Mouse (Mus musculus) intestine, embryonic 16.5 days (tissue): ENCODE results near the gene Ctnnbl1. TPM values are rescaled to one million over a fixed set of nuclear protein-coding genes. Genes with fewer than 3 reads are reported as not detected.

Experiments used
- ATAC-seq: fragments of 200-750 bp; cut with Nextera tagmentation; 2 replicates; pipeline ENCODE4 v1.8.0; 2017; ENCODE audit warnings: moderate TSS enrichment, moderate library complexity
- H3K27ac ChIP-seq: fragments of 300-500 bp; sonication (generic); 2 replicates; pipeline ENCODE4 v1.5.1; 2014; ENCODE audit warnings: mild to moderate bottlenecking, low read length
- H3K27me3 ChIP-seq: fragments of 300-500 bp; sonication (generic); replicated peaks from 2 replicates; pipeline ENCODE4 v1.6.1; 2014; ENCODE audit warnings: low read length, control low read depth, mixed read lengths; ENCODE audit not compliant: control insufficient read depth, insufficient read depth
- H3K36me3 ChIP-seq: fragments of 300-500 bp; sonication (generic); 2 replicates; pipeline ENCODE4 v1.6.1; 2014; ENCODE audit warnings: low read length, control low read depth; ENCODE audit not compliant: control insufficient read depth, insufficient read depth
- H3K4me1 ChIP-seq: fragments of 300-500 bp; sonication (generic); 2 replicates; pipeline ENCODE4 v1.6.1; 2014; ENCODE audit warnings: low read length, control low read depth, mixed read lengths; ENCODE audit not compliant: control insufficient read depth, insufficient read depth
- H3K4me2 ChIP-seq: fragments of 300-500 bp; sonication (generic); 2 replicates; pipeline ENCODE4 v1.6.1; 2014; ENCODE audit warnings: low read depth, low read length, control low read depth
- H3K4me3 ChIP-seq: fragments of 300-500 bp; sonication (generic); 2 replicates; pipeline ENCODE4 v1.5.1; 2014; ENCODE audit warnings: mild to moderate bottlenecking, low read length
- H3K9ac ChIP-seq: fragments of 300-500 bp; sonication (generic); 2 replicates; pipeline ENCODE4 v1.6.1; 2014; ENCODE audit warnings: low read depth, low read length
- H3K9me3 ChIP-seq: fragments of 300-500 bp; sonication (generic); 2 replicates; pipeline ENCODE4 v1.6.1; 2016; ENCODE audit warnings: low read length, control low read depth; ENCODE audit not compliant: control insufficient read depth
- WGBS: fragments of 180-500 bp; shearing (Covaris S2); extraction: QIAGEN DNeasy Blood & Tissue Kit; methylation state at CpG from one replicate; pipeline ENCODE4 v1.1.7; 2014; 5-methylcytosine and 5-hydroxymethylcytosine counted together
- polyA plus RNA-seq: library from polyadenylated mRNA; unstranded; fragments of >200 nt; fragmentation: Nextera tagmentation; extraction: Ambion mirVana; gene quantifications from 2 replicates; pipeline ENCODE4 v1.2.1, GENCODE M21; 2015

Ctnnbl1 gene
- polyA plus RNA-seq, 1 experiment from 2014 or later, result 48.2 TPM

GRCm38 (mm10) chr2:157746558-157746957 is 9.4 kb downstream of the Ctnnbl1 start:
- no peak overlapping the region for H3K27ac ChIP-seq
- no peak overlapping the region for H3K4me2 ChIP-seq
- no peak for ATAC-seq
- H3K9me3 ChIP-seq, result no peaks in the 10 kb centered on the region
- H3K4me3 ChIP-seq, result no peak overlapping the region
- WGBS, result 70% methylated on average over 9 of the region's 9 CpGs
- peaks cover 9% of the 10 kb centered on the region for H3K4me1 ChIP-seq
- H3K9ac ChIP-seq, result no peak overlapping the region
- H3K36me3 ChIP-seq, result no peaks in the 10 kb centered on the region
- H3K27me3 ChIP-seq, result no peaks in the 10 kb centered on the region

GRCm38 (mm10) chr2:157747989-157748388 is 10.8 kb downstream of the Ctnnbl1 start:
- Histone ChIP-seq H3K4me1 (peaks cover 13% of the 10 kb centered on the region), H3K27ac (no peak overlapping the region), H3K9ac (no peak overlapping the region), H3K9me3 (no peaks in the 10 kb centered on the region), H3K4me3 (no peak overlapping the region), H3K4me2 (no peak overlapping the region), H3K36me3 (no peaks in the 10 kb centered on the region), H3K27me3 (no peaks in the 10 kb centered on the region)
- 72% methylated on average over 2 of the region's 2 CpGs for WGBS
- no peak for ATAC-seq

GRCm38 (mm10) chr2:157750481-157750880 is 13.3 kb downstream of the Ctnnbl1 start:
- WGBS, result 84% methylated on average over 8 of the region's 8 CpGs
- no peak overlapping the region for H3K27ac ChIP-seq

GRCm38 (mm10) chr2:157750926-157751588 is 13.9 kb downstream of the Ctnnbl1 start:
- no peaks in the 10 kb centered on the region for H3K36me3 ChIP-seq
- H3K27me3 ChIP-seq, result no peaks in the 10 kb centered on the region
- H3K9ac ChIP-seq, result no peak overlapping the region
- H3K9me3 ChIP-seq, result no peaks in the 10 kb centered on the region
- ATAC-seq, result no peak
- H3K4me1 ChIP-seq, result peaks cover 13% of the 10 kb centered on the region
- WGBS, result 57% methylated on average over 12 of the region's 12 CpGs
- no peak overlapping the region for H3K4me3 ChIP-seq
- H3K27ac ChIP-seq, result peak overlapping the region; percentile 40; the same call in 1 of the 2 replicates
- H3K4me2 ChIP-seq, result no peak overlapping the region

More at GRCm38 (mm10) chr2:157750481-157750880, 13.3 kb downstream of the Ctnnbl1 start:
- Histone ChIP-seq H3K4me1 (peaks cover 13% of the 10 kb centered on the region), H3K9ac (no peak overlapping the region), H3K4me2 (no peak overlapping the region), H3K27me3 (no peaks in the 10 kb centered on the region), H3K4me3 (no peak overlapping the region), H3K36me3 (no peaks in the 10 kb centered on the region), H3K9me3 (no peaks in the 10 kb centered on the region)
- ATAC-seq, result no peak

- Histone ChIP-seq H3K9me3 (no peaks in the 10 kb centered on the region), H3K36me3 (no peaks in the 10 kb centered on the region), H3K27ac (peak overlapping the region; percentile 40), H3K4me2 (no peak overlapping the region), H3K4me3 (no peak overlapping the region), H3K27me3 (no peaks in the 10 kb centered on the region), H3K9ac (no peak overlapping the region; the same call in 1 of the 2 replicates), H3K4me1 (peaks cover 13% of the 10 kb centered on the region)
- 63% methylated on average over 22 of the region's 22 CpGs for WGBS
- peak; percentile 89 for ATAC-seq
Measured at GRCm38 (mm10) chr2:157751589-157752373, 14.6 kb downstream of the Ctnnbl1 start.

GRCm38 (mm10) chr2:157752374-157752743 is 15.2 kb downstream of the Ctnnbl1 start:
- 81% methylated on average over 7 of the region's 7 CpGs for WGBS
- H3K4me3 ChIP-seq, result no peak overlapping the region
- no peaks in the 10 kb centered on the region for H3K9me3 ChIP-seq
- H3K4me2 ChIP-seq, result no peak overlapping the region
- H3K27ac ChIP-seq, result no peak overlapping the region
- ATAC-seq, result no peak
- no peak overlapping the region for H3K9ac ChIP-seq
- H3K36me3 ChIP-seq, result no peaks in the 10 kb centered on the region
- H3K27me3 ChIP-seq, result no peaks in the 10 kb centered on the region
- peaks cover 13% of the 10 kb centered on the region for H3K4me1 ChIP-seq

GRCm38 (mm10) chr2:157755771-157756170 is 18.6 kb downstream of the Ctnnbl1 start:
- WGBS, result 75% methylated on average over 7 of the region's 7 CpGs
- no peak for ATAC-seq
- Histone ChIP-seq H3K4me2 (no peak overlapping the region), H3K36me3 (no peaks in the 10 kb centered on the region), H3K4me1 (peaks cover 11% of the 10 kb centered on the region), H3K9me3 (no peaks in the 10 kb centered on the region), H3K9ac (no peak overlapping the region), H3K4me3 (no peak overlapping the region), H3K27me3 (no peaks in the 10 kb centered on the region), H3K27ac (no peak overlapping the region)

- Histone ChIP-seq H3K36me3 (no peaks in the 10 kb centered on the region), H3K9ac (no peak overlapping the region), H3K27ac (no peak overlapping the region), H3K4me3 (no peak overlapping the region), H3K4me1 (peaks cover 8% of the 10 kb centered on the region), H3K4me2 (no peak overlapping the region), H3K27me3 (no peaks in the 10 kb centered on the region), H3K9me3 (no peaks in the 10 kb centered on the region)
- 82% methylated on average over 7 of the region's 7 CpGs for whole genome bisulfite sequencing
- ATAC-seq, result no peak
Measured at GRCm38 (mm10) chr2:157756193-157756592, 19.0 kb downstream of the Ctnnbl1 start.

GRCm38 (mm10) chr2:157758395-157758794 is 21.2 kb downstream of the Ctnnbl1 start:
- no peak for ATAC-seq
- no peak overlapping the region for H3K27ac ChIP-seq
- H3K9ac ChIP-seq, result no peak overlapping the region
- no peaks in the 10 kb centered on the region for H3K9me3 ChIP-seq
- 86% methylated on average over 5 of the region's 5 CpGs for WGBS
- H3K36me3 ChIP-seq, result no peaks in the 10 kb centered on the region
- H3K4me1 ChIP-seq, result no peaks in the 10 kb centered on the region
- no peak overlapping the region for H3K4me2 ChIP-seq
- H3K4me3 ChIP-seq, result no peak overlapping the region
- no peaks in the 10 kb centered on the region for H3K27me3 ChIP-seq
